Mouse (Mus musculus): ENCODE results near the gene Gtf2ird1.
A peak's percentile ranks its signal among the peaks of the same experiment; 100 is the strongest.
"Not testable (repeated sequence)": the region's sequence is repeated elsewhere in the genome, so short reads cannot be mapped to it uniquely, and the experiment has no call there.

Gene Gtf2ird1

GRCm38 (mm10) chr5:134475006-134475605 is 18.6 kb upstream of the Gtf2ird1 start:
- no peak for DNase-seq (ENCODE audit: low spot score)

DNA sequence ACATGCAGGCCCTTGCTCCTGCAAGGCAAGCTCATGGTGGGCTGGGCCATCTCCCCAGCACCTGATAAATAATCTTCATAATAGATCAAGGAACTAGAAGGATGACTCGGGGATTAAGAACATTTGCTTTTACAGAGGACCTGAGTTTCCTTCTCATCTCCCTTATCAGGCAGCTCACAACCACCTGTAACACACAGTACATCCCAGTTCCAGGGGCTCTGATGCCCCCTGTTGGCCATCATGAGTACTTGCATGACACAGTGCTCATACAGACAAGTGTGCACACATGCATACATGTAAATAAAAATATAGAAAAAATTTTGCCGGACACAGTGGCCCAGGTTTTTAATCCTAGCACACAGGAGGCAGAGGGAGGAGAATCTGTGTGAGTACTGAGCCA is 17.4 kb upstream of the Gtf2ird1 start:
- no peak for DNase-seq (ENCODE audit: low spot score)

GRCm38 (mm10) chr5:134470538-134471169 is 14.1 kb upstream of the Gtf2ird1 start:
- DNase-seq (ENCODE audit: low spot score), result no peak

DNA sequence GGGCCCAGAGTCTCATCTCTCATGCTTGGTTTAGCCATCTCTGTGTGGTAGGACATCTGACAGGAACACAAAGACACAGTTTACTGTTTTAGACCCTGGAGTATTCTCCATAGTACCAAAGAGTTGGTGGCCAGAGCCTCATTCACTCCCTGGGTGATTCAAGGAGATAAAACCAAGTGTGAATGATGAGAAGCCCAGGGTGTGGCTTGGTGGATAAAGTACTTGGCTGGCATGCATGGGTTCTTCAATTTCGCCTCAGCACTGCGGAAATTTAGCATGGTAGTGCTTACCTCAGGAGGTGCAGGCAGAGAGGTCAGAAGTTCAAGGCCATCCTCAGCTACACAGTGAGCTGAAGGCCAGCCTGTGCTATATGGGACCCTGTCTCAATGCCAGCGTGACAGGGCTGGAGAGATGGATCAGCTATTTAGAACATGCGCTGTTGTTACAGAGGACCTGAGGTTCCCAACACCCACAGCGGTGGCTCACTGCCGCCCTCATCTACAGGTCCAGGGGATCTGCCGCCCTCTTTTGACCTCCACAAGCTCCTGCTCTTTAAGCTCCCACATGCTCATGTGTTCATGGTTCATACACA is 13.1 kb upstream of the Gtf2ird1 start:
- no peak for DNase-seq (ENCODE audit: low spot score)

DNA sequence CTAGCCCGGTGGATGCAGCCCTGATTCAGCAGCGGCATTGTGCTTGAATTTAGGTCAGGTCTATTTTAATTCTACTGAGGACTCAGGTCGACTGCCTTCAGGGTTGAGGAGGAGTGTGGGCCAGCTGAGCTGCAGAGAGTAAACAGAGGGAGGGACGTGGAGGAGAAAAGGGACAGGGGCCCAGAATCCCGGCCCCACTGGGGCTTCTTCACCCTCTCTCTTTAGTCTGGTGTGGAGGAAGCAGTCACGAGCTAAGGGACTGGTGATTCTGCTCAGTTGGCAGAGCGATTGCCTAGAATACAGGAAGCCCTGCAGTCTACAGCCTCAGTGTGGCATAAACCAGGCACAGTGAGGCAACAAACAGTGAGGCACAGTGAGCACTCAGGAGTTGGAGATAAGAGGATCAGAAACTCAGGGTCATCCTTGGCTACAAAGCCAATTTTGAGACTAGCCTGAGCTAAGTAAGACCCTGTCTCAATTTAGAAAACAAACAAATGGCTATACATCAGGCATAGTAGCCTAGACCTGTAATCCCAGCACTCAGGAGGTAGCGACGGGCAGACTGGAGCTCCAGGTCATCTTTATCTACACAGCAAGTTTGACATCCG is 11.7 kb upstream of the Gtf2ird1 start:
- DNase-seq (ENCODE audit: low spot score), result no peak

DNA sequence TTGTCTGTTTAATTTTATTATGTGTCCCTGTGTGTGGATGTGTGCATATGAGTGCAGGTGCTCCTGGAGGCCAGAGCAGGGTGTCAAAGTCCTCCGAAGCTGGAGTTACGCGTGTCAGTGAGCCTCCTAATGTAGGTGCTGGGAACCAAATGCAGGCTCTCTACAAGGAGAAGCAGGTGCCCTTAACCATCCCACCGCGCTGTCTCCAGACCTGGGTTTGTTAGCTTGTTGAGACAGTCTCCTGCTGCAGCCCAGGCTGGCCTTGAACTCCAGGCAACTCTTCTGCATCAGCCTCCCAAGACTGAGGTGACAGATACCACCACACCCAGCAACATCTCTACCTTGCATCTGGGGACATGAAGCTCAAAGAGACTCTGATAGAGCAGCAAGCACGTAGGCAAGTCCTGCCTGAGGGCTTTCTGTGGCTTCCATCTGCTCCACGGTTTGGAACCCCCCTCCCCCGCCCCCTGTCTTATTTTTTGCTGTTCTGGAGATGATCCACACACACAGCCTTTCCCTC is 10.6 kb upstream of the Gtf2ird1 start:
- no peak for DNase-seq (ENCODE audit: low spot score)

- DNase-seq (ENCODE audit: low spot score), result no peak
Measured at GRCm38 (mm10) chr5:134466296-134467029, 9.9 kb upstream of the Gtf2ird1 start.

DNA sequence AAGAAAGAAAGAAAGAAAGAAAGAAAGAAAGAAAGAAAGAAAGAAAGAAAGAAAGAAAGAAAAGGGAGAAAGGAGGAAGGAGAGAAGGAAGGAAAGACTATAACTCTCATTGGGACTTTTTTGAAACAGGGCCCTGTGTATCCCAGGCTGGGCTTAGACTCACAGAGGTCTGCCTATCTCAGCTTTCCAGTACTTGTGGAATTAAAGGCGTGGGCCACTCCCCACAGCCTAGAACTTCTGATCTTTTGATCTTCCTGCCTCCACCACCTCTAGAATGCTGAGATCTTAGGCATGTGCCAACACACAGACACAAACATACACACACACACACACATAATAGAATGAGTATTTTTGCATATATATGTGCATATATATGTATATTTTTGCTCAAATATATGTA is 8.7 kb upstream of the Gtf2ird1 start:
- DNase-seq (ENCODE audit: low spot score), result no peak

GRCm38 (mm10) chr5:134464225-134464624 is 7.7 kb upstream of the Gtf2ird1 start:
- no peak for DNase-seq (ENCODE audit: low spot score)

- DNase-seq (ENCODE audit: low spot score), result no peak
Measured at GRCm38 (mm10) chr5:134462731-134463130, 6.2 kb upstream of the Gtf2ird1 start.

DNA sequence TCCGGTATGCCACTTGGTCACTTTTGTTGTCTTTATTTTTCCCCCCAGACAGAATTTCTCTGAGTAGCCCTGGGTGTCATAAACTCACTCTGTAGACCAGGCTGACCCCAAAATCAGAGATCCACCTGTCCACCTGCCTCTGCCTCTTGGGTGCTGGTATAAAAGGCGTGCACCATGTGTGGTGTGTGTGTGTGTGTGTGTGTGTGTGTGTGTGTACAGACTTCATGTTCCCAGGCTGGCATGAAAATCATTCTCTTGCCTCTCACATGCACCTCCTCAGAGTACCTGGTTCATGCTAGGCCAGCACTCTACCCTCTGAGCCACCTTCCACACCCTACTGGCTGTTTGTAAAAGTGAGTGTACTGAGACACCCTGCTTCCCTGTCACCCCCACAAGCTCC is 5.8 kb upstream of the Gtf2ird1 start:
- DNase-seq (ENCODE audit: low spot score), result no peak

- no peak for DNase-seq (ENCODE audit: low spot score)
Measured at GRCm38 (mm10) chr5:134460546-134460945, 4.0 kb upstream of the Gtf2ird1 start.

DNA sequence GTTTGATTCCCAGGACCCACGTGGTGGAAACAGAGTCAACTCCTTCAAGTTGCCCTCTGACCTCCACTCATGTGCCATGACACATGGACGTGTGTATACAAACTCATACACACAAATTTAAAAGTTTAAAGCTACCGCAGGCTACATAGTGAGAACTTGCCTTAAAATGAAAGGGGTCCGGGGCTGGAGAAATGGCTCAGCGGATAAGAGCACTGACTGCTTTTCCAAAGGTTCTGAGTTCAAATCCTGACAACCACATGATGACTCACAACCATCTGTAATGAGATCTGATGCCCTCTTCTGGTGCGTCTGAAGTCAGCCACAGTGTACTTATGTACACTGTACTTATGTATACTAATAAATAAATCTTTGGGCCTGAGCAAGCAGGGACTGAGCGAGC is 2.6 kb upstream of the Gtf2ird1 start:
- no peak for DNase-seq (ENCODE audit: low spot score)

GRCm38 (mm10) chr5:134458416-134458815 is 1.9 kb upstream of the Gtf2ird1 start:
- no peak for DNase-seq (ENCODE audit: low spot score)

- no peak for DNase-seq (ENCODE audit: low spot score)
Measured at GRCm38 (mm10) chr5:134457371-134457770, 855 bp upstream of the Gtf2ird1 start.

GRCm38 (mm10) chr5:134455914-134456423 is 547 bp downstream of the Gtf2ird1 start:
- DNase-seq (ENCODE audit: low spot score), result peak; percentile 56

DNA sequence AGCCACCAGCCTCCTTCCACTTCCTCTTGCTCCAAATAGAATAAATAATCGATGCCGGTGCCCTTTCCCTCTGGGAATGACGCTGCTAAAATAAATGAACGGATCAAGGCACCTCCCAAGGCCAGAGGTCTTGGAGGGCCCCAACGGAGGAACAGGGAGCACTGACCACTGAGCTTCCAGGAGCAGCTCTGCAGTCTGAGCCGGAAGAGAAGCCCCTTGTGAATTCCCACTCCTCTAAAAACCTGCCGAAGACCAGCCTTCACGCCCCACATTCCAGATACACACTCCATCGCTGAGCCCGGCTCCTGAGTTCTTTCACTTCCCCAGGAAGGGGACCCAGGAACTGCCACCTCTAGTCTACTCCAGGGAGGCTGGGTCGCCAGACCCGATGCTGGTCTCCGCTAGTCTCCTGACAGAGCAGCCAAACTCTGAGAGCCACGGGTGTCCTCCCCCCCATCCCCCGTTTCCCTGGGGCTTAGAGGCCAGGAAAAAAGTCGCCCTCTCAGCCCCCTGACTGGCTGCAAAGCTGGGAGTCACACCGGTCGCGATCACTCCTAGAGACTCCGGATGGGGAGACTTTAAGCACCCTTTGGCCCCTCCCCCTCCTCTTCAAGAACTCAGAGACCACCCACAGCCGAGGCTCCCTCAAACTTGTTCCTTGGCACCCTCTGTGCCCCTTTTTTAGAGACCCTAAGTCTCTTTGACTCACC is 1.2 kb downstream of the Gtf2ird1 start:
- no peak for DNase-seq (ENCODE audit: low spot score)

DNA sequence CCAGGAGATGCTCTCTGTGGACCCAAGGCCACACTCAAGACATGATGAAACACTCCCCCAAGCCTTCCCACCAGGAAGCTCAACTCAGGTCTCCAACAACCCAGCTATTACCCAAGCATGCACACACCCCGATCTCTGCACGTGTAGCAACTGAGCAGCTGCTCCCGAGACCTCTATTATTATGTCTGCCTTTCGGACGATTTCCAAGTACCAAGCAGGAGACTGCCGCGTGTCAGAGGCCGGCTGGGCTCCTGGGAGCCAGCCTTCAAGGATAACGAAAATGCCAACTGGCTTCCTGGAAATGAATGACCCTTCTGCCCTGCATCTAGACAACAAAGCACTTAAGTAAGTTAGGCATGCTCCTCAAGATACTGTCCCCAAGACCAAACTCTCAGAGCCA is 2.1 kb downstream of the Gtf2ird1 start:
- no peak for DNase-seq (ENCODE audit: low spot score)

DNA sequence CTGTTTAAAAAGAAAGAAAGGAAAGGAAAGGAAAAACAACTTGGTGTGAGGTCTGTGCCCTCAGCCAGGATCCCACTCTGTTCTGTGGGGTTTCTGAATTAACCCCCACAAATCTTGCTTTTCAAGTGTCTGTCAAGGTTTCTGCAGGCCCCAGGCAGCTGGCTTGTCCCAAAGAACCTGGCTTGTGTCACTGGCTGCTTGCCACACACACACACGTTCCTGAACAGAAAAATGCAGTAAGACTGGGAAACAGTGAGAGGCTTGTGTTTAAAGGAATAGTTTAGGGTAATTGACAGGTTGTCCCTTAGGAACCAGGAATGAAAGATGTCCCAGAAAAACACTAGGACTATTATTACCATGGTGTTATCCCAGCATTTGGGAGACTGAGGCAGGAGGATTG is 2.9 kb downstream of the Gtf2ird1 start:
- no peak for DNase-seq (ENCODE audit: low spot score)

DNA sequence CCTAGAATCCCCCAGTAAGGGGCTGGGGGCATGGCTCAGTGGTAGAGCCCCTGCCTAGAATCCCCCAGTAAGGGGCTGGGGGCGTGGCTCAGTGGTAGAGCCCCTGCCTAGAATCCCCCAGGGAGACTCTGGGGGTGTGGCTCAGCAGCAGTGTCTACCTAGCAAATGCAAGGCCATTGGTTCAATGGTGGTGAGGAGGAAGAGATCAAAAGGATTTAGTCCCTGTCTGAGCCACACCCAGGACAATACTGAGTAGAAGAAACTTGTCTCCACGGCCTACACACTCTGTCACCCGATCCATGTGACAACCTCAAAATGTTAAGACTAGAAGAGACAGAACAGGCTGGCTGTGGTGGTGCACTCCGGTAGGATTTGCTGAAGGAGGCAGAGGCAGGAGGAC is 9.8 kb downstream of the Gtf2ird1 start:
- DNase-seq (ENCODE audit: low spot score), result not testable (repeated sequence)

DNA sequence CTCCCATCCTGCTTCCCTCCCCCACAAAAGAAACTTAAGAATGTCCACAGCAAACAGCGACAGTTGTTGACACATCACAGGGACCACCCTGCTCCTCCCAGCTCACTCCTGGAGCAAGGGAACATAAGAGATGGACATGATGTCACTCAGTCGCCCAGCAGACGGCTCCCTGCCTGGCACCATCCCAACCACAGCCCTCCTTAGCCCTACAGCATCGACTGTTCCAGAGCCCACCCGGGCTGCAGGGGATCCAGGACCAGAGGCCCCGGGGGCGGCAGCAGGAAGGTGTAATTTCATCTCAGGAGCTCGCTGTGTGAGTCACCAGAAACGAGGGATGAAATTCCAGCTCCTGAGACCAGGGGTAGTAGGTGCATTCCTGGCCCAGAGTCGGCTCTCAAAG is 10.6 kb downstream of the Gtf2ird1 start:
- DNase-seq (ENCODE audit: low spot score), result no peak
